Mouse (Mus musculus) stomach, postnatal 0 days (tissue): ENCODE data around the gene Vangl2. TPM values are rescaled to one million over a fixed set of nuclear protein-coding genes. Genes with fewer than 3 reads are reported as not detected.

ENCODE experiments used
- ATAC-seq: fragments of 200-750 bp; cut with Nextera tagmentation; 2 replicates; pipeline ENCODE4 v1.8.0; 2017; ENCODE audit not compliant: low FRiP score, low TSS enrichment
- DNase-seq: peaks from one replicate; pipeline ENCODE4 v3.0.0-alpha.2; 2016; ENCODE audit warnings: low spot score
- H3K27ac ChIP-seq: fragments of 300-500 bp; sonication (generic); replicated peaks from 2 replicates; pipeline ENCODE4 v1.5.1; 2014; ENCODE audit warnings: mild to moderate bottlenecking, control low read depth
- H3K27me3 ChIP-seq: fragments of 300-500 bp; sonication (generic); 2 replicates; pipeline ENCODE4 v1.6.1; 2014; ENCODE audit warnings: low read length; ENCODE audit not compliant: control insufficient read depth, insufficient read depth
- H3K36me3 ChIP-seq: fragments of 300-500 bp; sonication (generic); 2 replicates; pipeline ENCODE4 v1.6.1; 2014; ENCODE audit warnings: low read length, mixed read lengths; ENCODE audit not compliant: control insufficient read depth, insufficient read depth
- H3K4me1 ChIP-seq: fragments of 300-500 bp; sonication (generic); replicated peaks from 2 replicates; pipeline ENCODE4 v1.6.1; 2014; ENCODE audit warnings: antibody characterized with exemption; ENCODE audit not compliant: control insufficient read depth, insufficient read depth
- H3K4me2 ChIP-seq: fragments of 300-500 bp; sonication (generic); replicated peaks from 2 replicates; pipeline ENCODE4 v1.6.1; 2014; ENCODE audit warnings: low read depth, mild to moderate bottlenecking, control low read depth, moderate library complexity
- H3K4me3 ChIP-seq: fragments of 300-500 bp; sonication (generic); 2 replicates; pipeline ENCODE4 v1.5.1; 2014; ENCODE audit warnings: low read depth, low read length, control low read depth
- H3K9ac ChIP-seq: fragments of 300-500 bp; sonication (generic); 2 replicates; pipeline ENCODE4 v1.6.1; 2014; ENCODE audit warnings: mild to moderate bottlenecking, low read length, control low read depth, mixed read lengths
- H3K9me3 ChIP-seq: fragments of 300-500 bp; sonication (generic); 2 replicates; pipeline ENCODE4 v1.6.1; 2016; ENCODE audit warnings: low read length; ENCODE audit not compliant: control insufficient read depth
- CTCF ChIP-seq: IDR thresholded peaks from 2 replicates; pipeline ENCODE4 v1.5.1; 2016; ENCODE audit warnings: antibody characterized with exemption, low read depth, mild to moderate bottlenecking, moderate library complexity
- EP300 ChIP-seq: optimal IDR thresholded peaks from 2 replicates; pipeline ENCODE3; 2016; ENCODE audit warnings: antibody characterized with exemption
- WGBS: fragments of 180-500 bp; shearing (Covaris S2); extraction: QIAGEN DNeasy Blood & Tissue Kit; methylation state at CpG from one replicate; pipeline ENCODE4 v1.1.7; 2014; 5-methylcytosine and 5-hydroxymethylcytosine counted together
- polyA plus RNA-seq: library from polyadenylated mRNA; unstranded; fragments of >200 nt; fragmentation: Nextera tagmentation; extraction: Ambion mirVana; gene quantifications from 2 replicates; pipeline ENCODE4 v1.2.1, GENCODE M21; 2015

Vangl2 gene
- polyA plus RNA-seq, 1 experiment from 2014 or later: 5.4 TPM

DNA sequence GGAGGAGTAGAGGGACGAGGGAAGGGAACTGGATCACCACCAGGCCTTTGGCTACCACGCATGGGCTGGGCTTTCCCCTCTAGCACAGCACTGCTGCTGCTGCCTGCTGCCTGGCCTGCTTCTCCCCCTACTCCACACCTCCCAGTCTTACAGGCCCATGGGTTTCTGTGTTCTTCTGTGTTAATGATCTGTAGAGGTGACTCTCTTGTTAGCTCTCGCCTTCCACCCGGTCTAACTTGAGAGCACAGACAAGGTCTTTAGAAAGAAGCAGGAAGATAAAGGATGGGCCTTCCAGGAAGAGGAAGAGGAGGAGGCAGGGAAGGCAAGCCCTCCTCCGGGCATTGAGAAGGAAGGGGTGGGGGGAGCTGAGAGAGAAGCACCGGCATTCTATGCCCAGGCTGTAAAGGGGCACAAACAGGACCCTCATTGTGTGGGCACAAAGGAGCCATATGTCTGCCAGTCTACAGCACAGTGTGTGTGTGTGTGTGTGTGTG lies 20.0 kb upstream of the Vangl2 start:
- no peak overlapping the region for H3K4me2 ChIP-seq
- no peaks in the 10 kb centered on the region for H3K4me1 ChIP-seq
- no peaks in the 10 kb centered on the region for H3K9me3 ChIP-seq
- no peak for DNase-seq
- no peaks in the 10 kb centered on the region for H3K36me3 ChIP-seq
- H3K4me3 ChIP-seq: no peak overlapping the region
- TF ChIP-seq EP300: no peak
- no peak for TF ChIP-seq CTCF
- WGBS: 37% methylated on average over 5 of the region's 6 CpGs
- H3K9ac ChIP-seq: no peak overlapping the region
- no peak overlapping the region for H3K27ac ChIP-seq
- ATAC-seq: no peak
- H3K27me3 ChIP-seq: no peaks in the 10 kb centered on the region

DNA sequence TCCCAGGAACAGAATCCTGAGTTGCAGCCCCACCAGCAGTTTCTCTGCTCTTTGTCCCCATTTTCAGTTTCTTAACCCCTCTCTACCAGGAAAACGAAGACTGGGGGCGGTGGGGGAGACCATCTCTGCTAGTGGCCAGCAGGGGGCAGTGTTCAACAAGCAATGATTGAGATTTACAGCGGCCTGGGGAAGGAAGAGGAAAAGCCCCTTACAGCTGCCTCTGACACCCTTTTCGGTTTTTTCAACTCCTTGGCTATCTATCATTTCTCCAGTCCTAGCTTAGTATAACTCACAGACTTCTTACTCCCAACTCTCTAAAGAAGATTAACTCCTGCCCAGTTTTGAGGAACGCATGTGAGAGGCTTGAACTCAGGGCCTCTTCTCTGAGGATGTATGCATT lies 18.7 kb upstream of the Vangl2 start:
- DNase-seq (peak; percentile 72), ATAC-seq (peak; percentile 52; the same call in 1 of the 2 replicates)
- TF ChIP-seq EP300 (no peak), CTCF (peak; percentile 89)
- Histone ChIP-seq H3K27ac (no peak overlapping the region), H3K27me3 (no peaks in the 10 kb centered on the region), H3K4me2 (no peak overlapping the region), H3K9me3 (no peaks in the 10 kb centered on the region), H3K36me3 (no peaks in the 10 kb centered on the region), H3K9ac (no peak overlapping the region), H3K4me3 (no peak overlapping the region), H3K4me1 (no peaks in the 10 kb centered on the region)
- 11% methylated on average over 5 of the region's 5 CpGs for WGBS

DNA sequence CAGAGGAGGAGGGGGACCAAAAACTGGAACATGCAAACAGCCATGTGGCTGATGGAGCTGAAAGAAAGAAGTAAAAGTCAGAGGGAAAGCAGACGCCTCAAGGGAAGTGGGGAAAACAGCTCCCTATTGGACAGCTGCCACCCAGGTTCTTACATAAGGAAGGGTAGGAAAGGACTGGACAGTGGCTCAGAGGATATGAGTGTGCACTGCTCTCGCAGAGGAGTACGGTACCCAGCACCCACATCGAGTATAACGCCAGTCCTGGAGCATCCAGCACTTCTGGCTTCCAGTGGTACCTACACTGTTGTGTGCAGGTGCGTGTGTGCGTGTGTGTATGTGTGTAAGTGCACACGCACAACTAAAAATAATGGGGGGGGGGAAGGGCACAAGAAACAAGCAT lies 18.2 kb upstream of the Vangl2 start:
- TF ChIP-seq CTCF (no peak), EP300 (no peak)
- Histone ChIP-seq H3K36me3 (no peaks in the 10 kb centered on the region), H3K4me2 (no peak overlapping the region), H3K4me1 (no peaks in the 10 kb centered on the region), H3K9ac (no peak overlapping the region), H3K27me3 (no peaks in the 10 kb centered on the region), H3K9me3 (no peaks in the 10 kb centered on the region), H3K27ac (no peak overlapping the region), H3K4me3 (no peak overlapping the region)
- 69% methylated on average over 8 of the region's 8 CpGs for WGBS
- ATAC-seq: no peak
- DNase-seq: no peak

DNA sequence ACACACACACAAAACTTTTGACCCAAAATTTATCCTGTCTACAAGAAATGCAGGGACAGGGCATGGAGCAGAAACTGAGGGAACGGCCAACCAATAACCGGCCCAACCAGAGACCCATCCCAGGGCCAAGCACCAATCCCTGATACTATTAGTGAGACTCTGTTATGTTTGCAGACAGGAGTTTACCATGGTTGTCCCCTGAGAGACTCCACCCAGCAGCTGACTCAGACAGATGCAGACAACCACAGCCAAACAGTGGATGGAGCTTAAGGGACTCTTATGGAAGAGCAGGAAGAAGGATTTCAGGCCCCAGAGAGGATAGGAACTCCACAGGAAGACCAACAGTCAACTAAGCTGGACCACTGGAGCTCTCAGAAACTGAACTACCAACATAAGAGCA lies 1.7 kb upstream of the Vangl2 start:
- DNase-seq (no peak), ATAC-seq (no peak)
- Histone ChIP-seq H3K4me1 (peaks cover 6% of the 10 kb centered on the region; the same call in 1 of the 2 replicates), H3K4me3 (no peak overlapping the region), H3K27me3 (no peaks in the 10 kb centered on the region), H3K27ac (no peak overlapping the region), H3K36me3 (no peaks in the 10 kb centered on the region), H3K4me2 (no peak overlapping the region), H3K9me3 (no peaks in the 10 kb centered on the region), H3K9ac (no peak overlapping the region)
- 86% methylated on average over 2 of the region's 2 CpGs for WGBS
- TF ChIP-seq EP300 (no peak), CTCF (no peak)

DNA sequence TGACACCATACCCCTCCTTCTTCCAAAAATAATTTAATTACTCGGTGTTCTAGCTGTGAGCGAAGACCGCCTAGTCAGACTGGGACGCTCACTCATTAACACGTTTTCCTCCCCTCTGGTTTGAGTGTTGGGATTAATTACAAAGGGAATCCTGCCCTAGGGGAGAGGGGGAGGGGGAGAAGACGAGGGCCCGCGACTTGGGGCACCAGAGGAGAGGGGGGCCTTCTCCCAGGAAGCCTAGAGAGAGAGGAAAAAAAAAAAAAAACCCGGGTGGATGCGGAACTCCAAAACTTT lies 488 bp downstream of the Vangl2 start:
- ATAC-seq: peak; percentile 8; the same call in 1 of the 2 replicates
- no peak for DNase-seq
- H3K27ac ChIP-seq: peak overlapping the region; percentile 82
- H3K4me1 ChIP-seq: peaks cover 6% of the 10 kb centered on the region; the same call in 1 of the 2 replicates
- 28% methylated on average over 10 of the region's 10 CpGs for WGBS
- H3K36me3 ChIP-seq: no peaks in the 10 kb centered on the region
- H3K4me3 ChIP-seq: peak overlapping the region; percentile 87
- H3K9me3 ChIP-seq: no peaks in the 10 kb centered on the region
- peak overlapping the region; percentile 78 for H3K9ac ChIP-seq
- peak; percentile 31 for TF ChIP-seq EP300
- no peak for TF ChIP-seq CTCF
- peak overlapping the region; percentile 82 for H3K4me2 ChIP-seq
- no peaks in the 10 kb centered on the region for H3K27me3 ChIP-seq

DNA sequence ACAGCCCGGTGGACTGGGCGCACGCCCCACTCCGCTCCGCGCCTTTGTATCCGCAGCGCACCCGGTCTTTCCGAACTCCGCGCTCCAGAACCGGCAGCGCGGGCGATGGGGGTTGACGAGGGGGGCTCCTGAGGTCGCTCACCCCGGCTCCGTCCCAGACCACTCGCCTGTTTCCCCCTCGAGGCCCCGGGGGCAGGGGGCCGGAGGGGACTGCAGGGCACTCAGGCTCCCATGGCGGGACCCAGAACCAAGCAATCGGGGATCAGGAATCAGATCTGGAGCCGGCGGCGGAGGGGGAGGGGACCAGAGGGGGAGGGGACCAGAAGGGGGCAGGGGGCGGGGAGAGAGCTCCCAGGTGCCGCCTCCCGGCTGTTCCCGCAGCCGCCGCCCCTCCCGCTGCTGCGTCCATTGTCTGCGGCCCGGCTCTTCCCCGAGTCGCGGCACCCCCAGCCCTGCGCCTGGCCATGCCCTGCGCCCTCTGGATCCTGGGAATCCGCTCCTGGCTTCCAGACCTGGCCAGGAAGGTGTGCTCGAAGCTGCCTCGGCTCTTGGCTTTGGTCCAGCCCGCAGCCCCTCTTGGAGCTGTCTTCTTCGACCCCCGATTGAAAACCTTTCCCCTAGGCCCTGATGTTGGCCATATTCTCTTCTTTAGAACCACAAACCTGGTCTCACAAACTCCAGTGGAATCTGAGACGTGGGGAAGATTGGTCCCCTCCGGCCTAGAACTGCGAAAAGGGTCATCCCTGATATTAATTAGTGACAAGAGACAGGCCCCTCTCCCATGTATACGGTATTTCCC lies 1.0 kb downstream of the Vangl2 start:
- H3K9me3 ChIP-seq: no peaks in the 10 kb centered on the region
- peak; percentile 90 for DNase-seq
- no peaks in the 10 kb centered on the region for H3K36me3 ChIP-seq
- H3K9ac ChIP-seq: peak overlapping the region; percentile 78
- TF ChIP-seq EP300 (no peak), CTCF (0 out of 2 replicates have a peak, but pooled peaks have one; percentile 9)
- H3K4me1 ChIP-seq: peaks cover 6% of the 10 kb centered on the region; the same call in 1 of the 2 replicates
- peak overlapping the region; percentile 82 for H3K27ac ChIP-seq
- peak overlapping the region; percentile 82 for H3K4me2 ChIP-seq
- peak overlapping the region; percentile 87 for H3K4me3 ChIP-seq
- ATAC-seq: peak; percentile 91
- no peaks in the 10 kb centered on the region for H3K27me3 ChIP-seq
- WGBS: 1% methylated on average over 48 of the region's 54 CpGs
